Mouse (Mus musculus) liver, embryonic 14.5 days (tissue): ENCODE data around the gene Ets1.

Experiments used
- CTCF ChIP-seq: IDR thresholded peaks from 2 replicates; pipeline ENCODE4 v1.5.1; 2016; ENCODE audit warnings: antibody characterized with exemption, low read depth, control low read depth
- EP300 ChIP-seq: IDR thresholded peaks from 2 replicates; pipeline ENCODE4 v1.6.1; 2016; ENCODE audit warnings: antibody characterized with exemption, low read depth

DNA sequence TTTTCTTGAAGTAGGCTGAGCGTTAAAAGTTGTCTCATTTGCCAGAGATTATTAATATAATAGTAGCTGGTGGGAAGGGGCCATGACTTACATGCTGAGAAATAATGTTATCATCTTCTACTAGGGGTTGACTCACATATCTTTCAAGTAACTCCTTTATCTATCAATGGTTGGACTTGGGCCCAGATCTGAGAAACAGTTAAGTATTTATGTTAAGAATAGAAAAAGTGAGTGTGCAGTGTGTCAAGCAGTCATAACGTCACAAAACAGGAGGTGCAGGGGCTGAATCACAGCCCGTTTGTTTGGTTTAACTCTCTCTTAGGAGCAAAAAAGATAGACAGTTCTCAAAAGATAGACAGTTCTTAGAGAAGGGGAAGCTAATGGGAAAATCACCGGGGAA lies 170.1 kb downstream of the Ets1 start:
- TF ChIP-seq CTCF (no peak), EP300 (no peak)
